Mouse (Mus musculus): ENCODE measurements at regions not wholly inside any gene's neighbourhood (a gene's known extent, or its start where the extent isn't known, plus 50 kb on each side); places are given as distances from the start of the nearest gene placed in this dataset.
"Not testable (repeated sequence)": the region's sequence is repeated elsewhere in the genome, so short reads cannot be mapped to it uniquely, and the experiment has no call there.

GRCm38 (mm10) chrX:95366995-95367394, 77.7 kb downstream of the Amer1 start:
- no peak for DNase-seq (ENCODE audit: low spot score)

- DNase-seq (ENCODE audit: low spot score), result not testable (repeated sequence)
Measured at GRCm38 (mm10) chrX:95365326-95365725, 79.3 kb downstream of the Amer1 start.

- peak; percentile 8 for DNase-seq (ENCODE audit: low spot score)
Measured at GRCm38 (mm10) chrX:95359053-95359452, 85.6 kb downstream of the Amer1 start.
